Mouse (Mus musculus): ENCODE results near the gene Acta2.
"Not testable (repeated sequence)": the region's sequence is repeated elsewhere in the genome, so short reads cannot be mapped to it uniquely, and the experiment has no call there.

Acta2 gene

GRCm38 (mm10) chr19:34219260-34219968, 36.0 kb downstream of the Acta2 start:
- DNase-seq, result no peak

- DNase-seq, result no peak
Measured at GRCm38 (mm10) chr19:34217761-34218160, 37.6 kb downstream of the Acta2 start.

GRCm38 (mm10) chr19:34216956-34217355, 38.4 kb downstream of the Acta2 start:
- no peak for DNase-seq

GRCm38 (mm10) chr19:34214136-34214535, 41.3 kb downstream of the Acta2 start:
- DNase-seq, result no peak

GRCm38 (mm10) chr19:34213251-34213645, 42.1 kb downstream of the Acta2 start:
- DNase-seq, result no peak

- no peak for DNase-seq
Measured at GRCm38 (mm10) chr19:34212489-34213250, 42.7 kb downstream of the Acta2 start.

- DNase-seq, result no peak
Measured at GRCm38 (mm10) chr19:34210841-34211240, 44.5 kb downstream of the Acta2 start.

GRCm38 (mm10) chr19:34209930-34210581, 45.3 kb downstream of the Acta2 start:
- DNase-seq, result no peak

GRCm38 (mm10) chr19:34209031-34209430, 46.4 kb downstream of the Acta2 start:
- no peak for DNase-seq

GRCm38 (mm10) chr19:34206760-34207440, 48.5 kb downstream of the Acta2 start:
- DNase-seq, result no peak

- not testable (repeated sequence) for DNase-seq
Measured at GRCm38 (mm10) chr19:34206128-34206527, 49.3 kb downstream of the Acta2 start.

GRCm38 (mm10) chr19:34202668-34203067, 52.7 kb downstream of the Acta2 start:
- no peak for DNase-seq

GRCm38 (mm10) chr19:34199488-34199887, 55.9 kb downstream of the Acta2 start:
- DNase-seq, result no peak

GRCm38 (mm10) chr19:34198901-34199300, 56.5 kb downstream of the Acta2 start:
- DNase-seq, result no peak

- DNase-seq, result no peak
Measured at GRCm38 (mm10) chr19:34198066-34198465, 57.3 kb downstream of the Acta2 start.

- DNase-seq, result no peak
Measured at GRCm38 (mm10) chr19:34195031-34195430, 60.4 kb downstream of the Acta2 start.

GRCm38 (mm10) chr19:34194132-34194745, 61.2 kb downstream of the Acta2 start:
- peak; percentile 4 for DNase-seq

GRCm38 (mm10) chr19:34193683-34194082, 61.7 kb downstream of the Acta2 start:
- no peak for DNase-seq

- DNase-seq, result peak; percentile 13
Measured at GRCm38 (mm10) chr19:34193149-34193548, 62.2 kb downstream of the Acta2 start.

- DNase-seq, result peak; percentile 70
Measured at GRCm38 (mm10) chr19:34192008-34192963, 63.1 kb downstream of the Acta2 start, which contains the start of gene Stambpl1. Gene Stambpl1, plus strand, starts transcription at chr19:34192229.

GRCm38 (mm10) chr19:34191645-34192007, 63.8 kb downstream of the Acta2 start:
- no peak for DNase-seq
